Mouse (Mus musculus): ENCODE data around the gene Zfp870. TPM values are rescaled to one million over a fixed set of nuclear protein-coding genes. Genes with fewer than 3 reads are reported as not detected.

Zfp870 gene
- polyA plus RNA-seq, 1 experiment = not detected

DNA sequence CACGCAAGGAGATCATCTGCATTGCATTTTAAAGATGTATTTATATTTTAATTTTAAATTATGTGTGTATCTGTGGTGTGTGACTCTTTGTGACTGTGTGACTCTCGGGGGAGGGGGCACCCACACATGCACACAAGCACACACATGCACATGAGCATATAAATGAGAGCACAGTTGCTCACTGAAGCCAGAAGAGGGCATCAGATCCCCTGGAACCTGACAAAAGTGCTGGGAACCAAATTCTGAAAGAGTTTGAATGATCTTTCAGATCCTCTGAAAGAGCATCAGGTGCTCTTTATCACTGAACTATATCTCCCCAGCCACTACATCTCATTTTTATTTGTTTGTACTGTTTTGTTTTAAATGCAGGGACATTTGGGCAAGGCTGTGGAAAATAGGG is 13.0 kb upstream of the Zfp870 start:
- Histone ChIP-seq H3K27me3 (replicated peaks) (peaks cover 23% of the 10 kb centered on the region), H3K4me3 (replicated peaks) (no peak overlapping the region), H3K36me3 (replicated peaks; ENCODE audit: low read length) (no peaks in the 10 kb centered on the region), H3K9me3 (peaks cover 3% of the 10 kb centered on the region; the same call in 1 of the 2 replicates), H3K4me1 (peaks cover 6% of the 10 kb centered on the region)
- no peak for TF ChIP-seq GATA1 (IDR thresholded peaks at IDR 0.05; ENCODE audit: borderline replicate concordance, low read length)
- no peak for TF ChIP-seq FLI1 (IDR thresholded peaks at IDR 0.05; ENCODE audit: low read length)

DNA sequence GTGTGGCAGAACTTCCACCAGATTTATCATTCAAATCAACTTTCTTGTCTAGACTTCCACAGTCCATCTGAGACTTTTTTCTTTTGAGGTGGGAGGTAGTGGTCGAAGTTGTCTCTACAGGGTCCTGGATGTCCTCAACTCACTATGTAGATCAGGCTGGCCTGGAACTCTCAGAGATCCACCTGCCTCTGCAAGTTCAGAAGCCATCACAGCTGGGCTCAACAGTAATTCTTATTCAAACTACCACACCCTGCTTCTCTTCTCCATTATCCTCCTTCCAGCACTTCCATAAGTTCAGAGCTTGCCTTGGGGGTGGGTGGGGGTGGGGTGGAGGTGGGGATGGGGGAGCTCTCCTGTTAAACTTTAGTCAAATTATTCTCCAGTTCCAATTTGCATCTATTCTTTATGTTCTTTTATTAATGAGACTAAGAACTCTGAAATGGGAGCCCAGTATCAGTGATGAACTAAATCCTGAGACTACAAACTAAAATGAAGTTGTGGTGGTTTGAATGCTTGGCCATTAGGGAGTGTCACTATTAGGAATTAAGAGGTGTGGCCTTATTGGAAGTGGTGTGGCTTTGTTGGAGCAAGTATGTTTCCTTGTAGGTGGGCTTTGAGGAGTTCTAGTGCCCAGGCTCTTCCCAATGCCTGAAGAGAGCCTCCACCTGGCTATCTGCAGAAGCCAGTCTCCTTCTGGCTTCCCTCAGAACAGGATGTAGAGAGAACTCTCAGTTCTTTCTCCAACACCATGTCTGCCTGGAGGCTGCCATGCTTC is 10.5 kb upstream of the Zfp870 start:
- peaks cover 6% of the 10 kb centered on the region for H3K4me1 ChIP-seq
- H3K9me3 ChIP-seq = peaks cover 3% of the 10 kb centered on the region; the same call in 1 of the 2 replicates
- no peaks in the 10 kb centered on the region for H3K36me3 ChIP-seq (replicated peaks; ENCODE audit: low read length)
- H3K4me3 ChIP-seq (replicated peaks) = no peak overlapping the region
- TF ChIP-seq GATA1 (IDR thresholded peaks at IDR 0.05; ENCODE audit: borderline replicate concordance, low read length) = no peak
- no peak for TF ChIP-seq FLI1 (IDR thresholded peaks at IDR 0.05; ENCODE audit: low read length)
- H3K27me3 ChIP-seq (replicated peaks) = peaks cover 13% of the 10 kb centered on the region

DNA sequence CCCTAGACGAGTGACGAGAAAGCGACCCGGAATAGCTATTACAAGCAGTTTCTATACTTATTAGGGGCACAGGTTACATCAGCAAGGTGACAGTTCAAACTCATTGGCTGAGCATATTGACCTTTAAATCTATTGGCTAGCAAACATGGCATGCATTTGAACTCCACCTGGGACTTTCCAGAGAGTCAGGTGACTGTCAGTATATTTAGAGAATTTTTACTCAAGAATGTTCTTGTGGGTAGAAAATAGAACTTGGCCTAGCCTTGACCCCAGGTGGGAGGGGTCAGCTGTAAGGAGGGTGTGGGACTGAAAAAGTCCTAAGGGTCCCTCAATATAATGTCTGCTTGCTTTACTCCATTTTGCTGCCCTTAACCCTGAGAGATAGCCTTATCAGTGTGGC is 4.0 kb upstream of the Zfp870 start:
- TF ChIP-seq FLI1 (IDR thresholded peaks at IDR 0.05; ENCODE audit: low read length) = no peak
- TF ChIP-seq GATA1 (IDR thresholded peaks at IDR 0.05; ENCODE audit: borderline replicate concordance, low read length) = no peak
- Histone ChIP-seq H3K4me1 (peaks cover 14% of the 10 kb centered on the region), H3K9me3 (no peaks in the 10 kb centered on the region), H3K4me3 (replicated peaks) (no peak overlapping the region), H3K27me3 (replicated peaks) (peaks cover 6% of the 10 kb centered on the region), H3K36me3 (replicated peaks; ENCODE audit: low read length) (no peaks in the 10 kb centered on the region)

DNA sequence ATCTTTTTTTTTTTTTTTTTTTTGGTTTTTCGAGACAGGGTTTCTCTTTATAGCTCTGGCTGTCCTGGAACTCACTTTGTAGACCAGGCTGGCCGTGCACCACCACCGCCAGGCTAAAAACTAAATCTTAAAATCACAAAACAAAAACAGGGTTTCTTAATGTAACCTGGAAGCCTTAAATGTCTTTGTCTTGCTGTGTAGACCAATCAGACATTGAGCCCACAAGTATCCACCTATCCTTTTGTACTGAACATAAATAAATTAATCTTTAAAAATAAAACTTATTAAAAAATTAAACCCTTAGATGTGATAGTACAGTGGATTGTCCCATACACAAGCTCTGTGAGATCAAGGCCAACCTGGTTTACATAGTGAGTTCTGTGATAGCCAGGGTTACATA is 2.5 kb upstream of the Zfp870 start:
- no peak overlapping the region for H3K4me3 ChIP-seq (replicated peaks)
- TF ChIP-seq FLI1 (IDR thresholded peaks at IDR 0.05; ENCODE audit: low read length) = no peak
- no peak for TF ChIP-seq GATA1 (IDR thresholded peaks at IDR 0.05; ENCODE audit: borderline replicate concordance, low read length)
- H3K9me3 ChIP-seq = no peaks in the 10 kb centered on the region
- H3K36me3 ChIP-seq (replicated peaks; ENCODE audit: low read length) = no peaks in the 10 kb centered on the region
- peaks cover 8% of the 10 kb centered on the region for H3K27me3 ChIP-seq (replicated peaks)
- H3K4me1 ChIP-seq = peaks cover 18% of the 10 kb centered on the region

DNA sequence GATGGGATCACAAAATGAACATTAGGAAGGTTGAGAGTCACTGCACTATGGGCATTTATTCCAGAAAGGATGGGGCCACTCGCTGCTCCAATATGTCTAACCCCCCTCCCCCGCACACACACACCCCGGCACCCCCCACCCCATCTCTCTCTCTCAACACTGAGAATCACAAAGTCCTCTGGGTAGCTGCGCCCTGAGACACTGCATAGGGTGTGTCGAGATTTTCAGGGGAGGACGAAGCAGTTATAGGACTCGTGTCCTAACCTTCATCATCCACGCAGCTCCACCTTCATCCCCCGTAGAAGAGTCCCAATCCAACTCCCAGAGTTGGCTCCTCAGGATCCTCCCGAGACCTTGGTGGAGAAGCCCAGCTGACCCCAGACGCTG is 597 bp downstream of the Zfp870 start:
- no peaks in the 10 kb centered on the region for H3K9me3 ChIP-seq
- peaks cover 6% of the 10 kb centered on the region for H3K27me3 ChIP-seq (replicated peaks)
- TF ChIP-seq GATA1 (IDR thresholded peaks at IDR 0.05; ENCODE audit: borderline replicate concordance, low read length) = no peak
- no peak for TF ChIP-seq FLI1 (IDR thresholded peaks at IDR 0.05; ENCODE audit: low read length)
- H3K4me3 ChIP-seq (replicated peaks) = peak overlapping the region; percentile 92
- H3K36me3 ChIP-seq (replicated peaks; ENCODE audit: low read length) = peaks cover 3% of the 10 kb centered on the region
- peaks cover 18% of the 10 kb centered on the region for H3K4me1 ChIP-seq

DNA sequence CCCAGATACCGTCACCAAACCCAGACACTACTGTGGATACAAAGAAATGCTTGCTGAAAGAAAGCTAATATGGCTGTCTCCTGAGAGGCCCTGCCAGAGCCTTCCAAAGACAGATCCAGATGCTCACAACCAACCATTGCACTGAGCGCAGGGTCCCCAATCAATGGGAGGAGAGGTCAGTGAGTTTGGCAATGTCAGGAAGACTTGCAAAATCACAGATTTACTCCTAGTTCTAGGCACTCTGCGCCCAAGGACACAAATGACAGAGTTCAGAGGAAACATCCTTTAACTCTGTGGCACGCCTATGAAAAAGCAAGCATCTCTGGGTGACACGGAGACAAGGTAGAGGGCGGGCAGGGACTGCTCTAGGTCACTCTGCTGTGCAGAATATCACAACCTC is 1.8 kb downstream of the Zfp870 start:
- Histone ChIP-seq H3K36me3 (replicated peaks; ENCODE audit: low read length) (peaks cover 11% of the 10 kb centered on the region), H3K4me1 (peaks cover 18% of the 10 kb centered on the region), H3K4me3 (replicated peaks) (no peak overlapping the region), H3K9me3 (no peaks in the 10 kb centered on the region), H3K27me3 (replicated peaks) (peaks cover 2% of the 10 kb centered on the region)
- no peak for TF ChIP-seq FLI1 (IDR thresholded peaks at IDR 0.05; ENCODE audit: low read length)
- no peak for TF ChIP-seq GATA1 (IDR thresholded peaks at IDR 0.05; ENCODE audit: borderline replicate concordance, low read length)

DNA sequence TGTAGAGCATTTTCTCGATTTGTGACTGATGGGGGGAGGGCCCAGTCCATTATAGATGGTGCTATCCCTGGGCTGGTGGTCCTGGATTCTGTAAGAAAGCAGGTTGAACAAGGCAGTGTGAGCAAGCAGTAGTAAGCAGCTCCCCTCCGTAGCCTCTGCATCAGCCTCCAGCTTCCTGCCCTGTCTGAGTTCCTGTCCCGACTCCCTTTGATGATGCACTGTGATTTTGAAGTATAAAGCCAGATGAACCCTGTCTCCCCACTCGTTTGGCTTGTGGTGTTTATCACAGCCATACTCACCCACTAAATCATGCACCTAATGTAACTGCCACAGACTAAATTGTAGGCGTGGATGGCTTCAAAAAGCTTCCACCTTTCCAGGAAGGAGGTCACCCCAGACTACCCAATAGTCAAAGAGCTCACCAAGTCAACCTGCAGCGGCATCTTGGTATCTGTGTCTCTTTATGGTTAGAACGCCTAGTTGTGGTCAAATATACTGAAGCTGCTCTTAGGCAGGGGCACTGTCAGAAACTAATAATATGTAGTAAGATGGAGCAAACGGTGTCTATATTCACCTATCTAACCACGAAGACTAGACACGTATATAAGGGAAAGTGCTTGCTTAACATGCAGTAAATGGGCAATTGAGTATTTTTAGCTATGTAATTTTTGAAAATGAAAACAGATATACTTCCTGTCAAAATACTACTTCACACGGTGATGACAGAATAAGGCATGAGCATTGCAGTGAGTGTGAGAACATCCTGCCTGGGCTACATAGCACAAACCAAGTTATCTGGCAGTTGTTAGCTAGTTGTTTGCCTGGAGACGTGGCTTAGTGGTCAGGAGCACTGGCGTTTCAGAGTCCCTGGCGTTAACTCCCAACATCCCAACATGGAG is 10.9 kb downstream of the Zfp870 start:
- Histone ChIP-seq H3K9me3 (peaks cover 16% of the 10 kb centered on the region), H3K4me3 (replicated peaks) (no peak overlapping the region), H3K4me1 (peaks cover 9% of the 10 kb centered on the region; the same call in 1 of the 2 replicates), H3K27me3 (replicated peaks) (peaks cover 16% of the 10 kb centered on the region), H3K36me3 (replicated peaks; ENCODE audit: low read length) (peaks cover 36% of the 10 kb centered on the region)
- TF ChIP-seq GATA1 (IDR thresholded peaks at IDR 0.05; ENCODE audit: borderline replicate concordance, low read length) (no peak), FLI1 (IDR thresholded peaks at IDR 0.05; ENCODE audit: low read length) (no peak)

DNA sequence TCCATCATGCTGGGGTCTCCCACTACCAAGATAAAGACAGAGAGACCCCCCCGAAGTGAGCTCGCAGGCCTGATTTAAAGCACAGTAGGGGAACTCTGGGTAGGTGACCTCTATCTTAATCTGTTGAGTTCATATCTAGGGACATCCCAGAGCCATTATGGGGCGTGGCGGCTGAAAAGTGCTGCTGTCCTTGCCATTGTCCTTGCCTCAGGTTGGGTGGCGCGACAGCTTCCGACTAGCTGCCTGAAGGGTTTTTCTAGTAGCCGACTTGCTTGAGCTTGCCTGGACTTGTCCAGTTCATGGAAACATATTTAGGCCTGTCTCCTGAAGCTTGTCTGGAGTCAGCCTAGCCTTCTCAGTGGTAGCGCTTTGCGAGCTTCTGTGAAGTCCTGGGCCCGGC is 12.7 kb downstream of the Zfp870 start:
- Histone ChIP-seq H3K27me3 (replicated peaks) (peaks cover 18% of the 10 kb centered on the region), H3K4me1 (peaks cover 9% of the 10 kb centered on the region; the same call in 1 of the 2 replicates), H3K9me3 (peaks cover 16% of the 10 kb centered on the region), H3K4me3 (replicated peaks) (no peak overlapping the region), H3K36me3 (replicated peaks; ENCODE audit: low read length) (peaks cover 23% of the 10 kb centered on the region)
- TF ChIP-seq FLI1 (IDR thresholded peaks at IDR 0.05; ENCODE audit: low read length) (no peak), GATA1 (IDR thresholded peaks at IDR 0.05; ENCODE audit: borderline replicate concordance, low read length) (no peak)

DNA sequence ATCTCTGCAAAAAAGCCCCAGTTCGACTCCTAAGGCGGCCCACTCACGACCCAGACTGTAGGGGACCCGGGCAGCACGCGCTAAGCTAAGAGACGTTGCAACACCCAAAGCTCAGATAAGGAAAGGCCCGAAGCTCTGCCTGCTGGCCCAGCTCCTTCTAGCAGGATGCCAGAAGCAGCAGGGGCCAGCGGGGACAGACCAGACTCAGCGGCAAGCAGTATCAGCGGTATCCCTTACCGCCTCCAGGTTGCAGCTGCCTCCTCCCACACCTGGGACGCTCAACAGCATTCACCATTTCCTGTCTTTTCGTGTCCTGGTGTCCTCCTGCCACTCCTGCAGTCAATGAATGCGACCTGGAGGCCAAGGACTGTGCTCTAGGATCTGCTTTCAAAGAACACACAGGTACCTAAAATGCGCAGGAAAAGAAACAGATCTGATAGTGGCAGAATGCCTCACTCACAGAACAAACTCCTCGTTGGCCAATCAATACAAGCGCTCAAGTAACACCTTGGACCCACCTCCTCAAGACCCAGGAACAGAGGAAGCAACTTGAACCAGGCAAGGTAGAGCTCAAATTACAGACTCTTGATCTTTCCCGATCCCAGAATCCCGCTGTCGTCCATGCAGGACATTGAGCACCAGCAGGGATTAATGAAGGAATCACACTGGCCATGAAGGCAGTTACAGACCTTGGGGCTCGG is 13.8 kb downstream of the Zfp870 start:
- TF ChIP-seq GATA1 (IDR thresholded peaks at IDR 0.05; ENCODE audit: borderline replicate concordance, low read length) (no peak), FLI1 (IDR thresholded peaks at IDR 0.05; ENCODE audit: low read length) (no peak)
- Histone ChIP-seq H3K4me1 (peaks cover 9% of the 10 kb centered on the region; the same call in 1 of the 2 replicates), H3K4me3 (replicated peaks) (no peak overlapping the region), H3K9me3 (peaks cover 16% of the 10 kb centered on the region), H3K27me3 (replicated peaks) (peaks cover 18% of the 10 kb centered on the region), H3K36me3 (replicated peaks; ENCODE audit: low read length) (peaks cover 11% of the 10 kb centered on the region)

All from megakaryocyte, embryonic 14.5 days (primary cell).